Mouse (Mus musculus) midbrain, embryonic 12.5 days (tissue): ENCODE data around the gene Kcnab1. TPM values are rescaled to one million over a fixed set of nuclear protein-coding genes. Genes with fewer than 3 reads are reported as not detected.
A peak's percentile ranks its signal among the peaks of the same experiment; 100 is the strongest.

ENCODE experiments used
- ATAC-seq: fragments of 200-750 bp; cut with Nextera tagmentation; 2 replicates; pipeline ENCODE4 v1.8.0; 2017; ENCODE audit warnings: low read depth, moderate TSS enrichment, moderate library complexity; ENCODE audit not compliant: low FRiP score
- H3K27ac ChIP-seq: fragments of 300-500 bp; sonication (generic); replicated peaks from 2 replicates; pipeline ENCODE4 v1.5.1; 2016; ENCODE audit warnings: mild to moderate bottlenecking
- H3K27me3 ChIP-seq: fragments of 300-500 bp; sonication (generic); 2 replicates; pipeline ENCODE4 v1.6.1; 2016; ENCODE audit warnings: mild to moderate bottlenecking
- H3K36me3 ChIP-seq: fragments of 300-500 bp; sonication (generic); 2 replicates; pipeline ENCODE4 v1.6.1; 2016
- H3K4me1 ChIP-seq: fragments of 300-500 bp; sonication (generic); 2 replicates; pipeline ENCODE4 v1.6.1; 2016
- H3K4me2 ChIP-seq: fragments of 300-500 bp; sonication (generic); replicated peaks from 2 replicates; pipeline ENCODE4 v1.6.1; 2016; ENCODE audit warnings: mild to moderate bottlenecking, moderate library complexity
- H3K4me3 ChIP-seq: fragments of 300-500 bp; sonication (generic); 2 replicates; pipeline ENCODE4 v1.5.1; 2016; ENCODE audit warnings: mild to moderate bottlenecking
- H3K9ac ChIP-seq: fragments of 300-500 bp; sonication (generic); replicated peaks from 2 replicates; pipeline ENCODE4 v1.6.1; 2016; ENCODE audit warnings: mild to moderate bottlenecking, moderate library complexity
- H3K9me3 ChIP-seq: fragments of 300-500 bp; sonication (generic); 2 replicates; pipeline ENCODE4 v1.6.1; 2016; ENCODE audit warnings: mild to moderate bottlenecking
- WGBS: fragments of 180-500 bp; shearing (Covaris S2); methylation state at CpG from one replicate; pipeline ENCODE4 v1.1.7; 2016; 5-methylcytosine and 5-hydroxymethylcytosine counted together
- polyA plus RNA-seq: library from polyadenylated mRNA; unstranded; fragments of >200 nt; fragmentation: Nextera tagmentation; extraction: Ambion mirVana; gene quantifications from 2 replicates; pipeline ENCODE4 v1.2.1, GENCODE M21; 2016

The Kcnab1 gene
- 7.6 and 9.6 TPM in 2 replicates for polyA plus RNA-seq

DNA sequence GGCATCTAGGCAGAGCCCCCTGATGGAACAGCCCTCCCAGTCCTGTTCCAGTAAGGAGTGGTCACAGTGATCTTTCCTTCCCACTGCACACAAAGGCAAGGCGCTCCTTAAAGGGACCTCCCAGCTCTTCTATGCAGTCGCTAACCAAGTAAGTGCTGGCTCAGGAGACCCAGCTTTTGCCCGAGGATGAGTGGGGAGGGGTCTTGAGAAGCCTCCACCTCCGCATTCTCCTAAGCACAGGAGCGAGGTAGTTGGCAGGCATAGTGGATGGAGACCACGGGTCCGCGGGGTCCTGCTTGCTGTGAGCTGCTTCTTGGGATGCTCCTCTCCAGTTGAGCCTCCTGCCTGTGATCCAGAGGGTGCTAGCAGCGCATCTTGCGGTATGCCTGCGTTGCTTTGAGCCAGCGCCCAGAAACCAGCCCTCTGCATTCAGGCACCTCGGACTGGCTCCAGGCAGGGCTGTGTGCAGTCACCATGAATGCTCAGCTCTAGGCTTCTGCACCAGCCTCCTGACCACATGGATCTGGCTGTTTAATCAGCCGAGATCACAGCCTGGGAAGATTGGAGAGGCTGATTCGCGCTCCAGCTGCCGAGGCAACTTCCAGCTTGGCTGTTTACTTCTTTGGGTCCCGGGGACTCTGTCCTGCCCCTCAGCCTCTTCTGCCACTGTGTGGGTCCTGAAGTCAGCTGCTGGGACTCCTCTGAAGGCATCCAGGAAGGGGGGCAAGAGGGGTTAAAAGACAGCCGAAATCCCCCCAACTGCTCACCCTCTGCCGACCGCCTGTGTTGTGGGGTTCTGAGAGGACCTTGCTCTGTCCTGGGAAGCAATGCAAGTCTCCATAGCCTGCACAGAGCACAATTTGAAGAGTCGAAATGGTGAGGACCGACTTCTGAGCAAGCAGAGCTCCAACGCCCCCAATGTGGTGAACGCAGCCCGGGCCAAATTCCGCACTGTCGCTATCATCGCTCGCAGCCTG is at the start of gene Kcnab1:
Gene Kcnab1 (plus strand): TSS at position 440 of the 977 bp plus-strand sequence.
- no peaks in the 10 kb centered on the region for H3K36me3 ChIP-seq
- peak within 1 kb of the TSS; percentile 86 for H3K4me2 ChIP-seq
- peak within 1 kb of the TSS; percentile 50 for H3K4me3 ChIP-seq
- peak; percentile 85 for ATAC-seq
- H3K27ac ChIP-seq: no peak within 1 kb of the TSS
- peaks cover 30% of the 10 kb centered on the region for H3K27me3 ChIP-seq
- peaks cover 5% of the 10 kb centered on the region; the same call in 1 of the 2 replicates for H3K4me1 ChIP-seq
- no peaks in the 10 kb centered on the region for H3K9me3 ChIP-seq
- peak within 1 kb of the TSS; percentile 55 for H3K9ac ChIP-seq
- WGBS: under 1% methylated on average over 30 of the region's 30 CpGs

DNA sequence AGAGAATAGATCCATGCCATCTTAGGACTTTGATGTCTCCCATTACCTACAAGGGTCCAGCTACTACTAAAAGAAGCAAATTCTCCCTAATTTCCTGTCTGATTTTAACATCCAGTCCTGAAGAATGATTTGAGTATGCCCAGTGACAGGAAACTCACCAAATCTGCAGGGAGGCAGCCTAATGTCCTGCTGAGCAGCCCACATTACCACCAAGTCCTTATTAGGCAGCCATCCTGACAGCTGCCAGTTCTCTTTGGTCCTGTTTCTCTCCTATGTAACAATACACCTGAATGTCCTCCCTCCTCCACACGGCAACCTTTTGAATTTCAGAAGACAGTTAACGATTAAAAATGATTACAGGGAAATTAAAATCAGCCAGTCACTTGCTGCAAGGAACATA is 20.9 kb upstream of the Kcnab1 start:
- no peak for ATAC-seq
- Histone ChIP-seq H3K4me1 (no peaks in the 10 kb centered on the region), H3K27ac (no peak overlapping the region), H3K27me3 (no peaks in the 10 kb centered on the region), H3K9me3 (0 out of 2 replicates have a peak, but pooled peaks cover 2% of the 10 kb centered on the region), H3K4me2 (no peak overlapping the region), H3K9ac (no peak overlapping the region), H3K4me3 (no peak overlapping the region), H3K36me3 (no peaks in the 10 kb centered on the region)
- 93% methylated on average over 2 of the region's 2 CpGs for WGBS

DNA sequence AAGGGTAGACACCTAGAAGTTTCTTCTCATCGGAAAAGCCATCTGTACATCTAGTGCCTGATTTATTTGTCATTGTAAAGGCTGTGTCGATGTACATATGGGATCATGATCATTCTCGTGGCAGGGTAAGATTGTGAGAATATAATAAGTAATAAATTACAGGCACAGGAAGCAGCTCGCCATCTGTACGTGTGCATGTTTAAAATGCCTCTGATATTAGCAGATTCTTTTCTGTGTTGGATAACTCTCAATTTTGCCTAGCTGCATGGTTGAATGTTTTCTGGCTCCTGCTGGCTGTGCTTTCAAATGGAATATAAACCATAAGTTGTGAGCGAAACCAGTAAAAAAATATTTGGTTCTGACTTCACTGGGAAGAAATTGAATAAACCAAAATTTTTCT is 5.1 kb upstream of the Kcnab1 start:
- H3K4me2 ChIP-seq: no peak overlapping the region
- no peaks in the 10 kb centered on the region for H3K36me3 ChIP-seq
- no peak overlapping the region for H3K4me3 ChIP-seq
- ATAC-seq: no peak
- no peak overlapping the region for H3K9ac ChIP-seq
- no peaks in the 10 kb centered on the region for H3K9me3 ChIP-seq
- peaks cover 3% of the 10 kb centered on the region for H3K27me3 ChIP-seq
- H3K4me1 ChIP-seq: no peaks in the 10 kb centered on the region
- 80% methylated on average over 6 of the region's 6 CpGs for WGBS
- H3K27ac ChIP-seq: no peak overlapping the region

DNA sequence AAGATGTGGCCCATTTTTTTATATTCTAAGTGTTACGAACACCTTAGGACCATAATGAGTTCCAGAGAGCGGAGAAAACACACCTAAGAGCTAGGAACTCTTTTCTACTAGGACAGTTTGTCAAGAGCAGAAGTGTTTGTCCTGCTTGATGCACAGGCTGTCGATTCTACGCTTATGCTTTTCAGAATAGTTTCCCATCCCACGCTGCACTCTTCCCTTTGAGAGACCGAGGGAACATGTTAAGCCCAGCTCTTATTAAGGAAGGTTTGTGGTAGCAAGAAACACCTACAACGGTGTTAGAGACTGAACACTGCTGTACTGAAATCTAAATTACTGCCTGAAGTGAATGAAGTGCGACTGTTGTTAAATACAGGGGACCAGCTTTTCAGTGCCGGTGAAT is 1.0 kb downstream of the Kcnab1 start:
- peak overlapping the region; percentile 50 for H3K4me3 ChIP-seq
- WGBS: 59% methylated on average over 9 of the region's 9 CpGs
- H3K27ac ChIP-seq: no peak overlapping the region
- peaks cover 5% of the 10 kb centered on the region; the same call in 1 of the 2 replicates for H3K4me1 ChIP-seq
- no peaks in the 10 kb centered on the region for H3K36me3 ChIP-seq
- no peak for ATAC-seq
- H3K27me3 ChIP-seq: peaks cover 30% of the 10 kb centered on the region
- no peaks in the 10 kb centered on the region for H3K9me3 ChIP-seq
- peak overlapping the region; percentile 86 for H3K4me2 ChIP-seq
- H3K9ac ChIP-seq: no peak overlapping the region

DNA sequence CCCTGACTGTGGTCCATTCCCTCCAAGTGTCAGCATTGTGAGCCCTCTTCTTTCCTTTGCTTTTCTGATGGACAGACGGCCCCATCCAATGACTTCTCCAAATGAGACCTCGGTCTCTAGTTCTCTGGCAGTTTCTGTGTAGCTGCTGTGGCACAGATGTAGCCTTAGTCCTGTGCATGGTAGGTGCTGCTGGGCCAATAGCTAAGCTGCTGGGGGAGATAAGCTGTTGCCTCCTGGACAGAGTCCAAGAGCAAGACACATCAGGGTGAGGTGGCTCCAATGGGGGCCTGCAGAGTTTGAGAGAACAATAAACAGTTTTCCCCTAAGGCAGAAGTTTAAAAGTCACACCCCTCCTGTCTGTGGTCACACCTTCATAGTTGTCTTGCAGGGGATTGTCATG is 2.0 kb downstream of the Kcnab1 start:
- H3K27me3 ChIP-seq: peaks cover 30% of the 10 kb centered on the region
- no peak overlapping the region for H3K4me3 ChIP-seq
- H3K4me2 ChIP-seq: no peak overlapping the region
- peaks cover 5% of the 10 kb centered on the region; the same call in 1 of the 2 replicates for H3K4me1 ChIP-seq
- no peak overlapping the region for H3K9ac ChIP-seq
- H3K36me3 ChIP-seq: no peaks in the 10 kb centered on the region
- H3K9me3 ChIP-seq: no peaks in the 10 kb centered on the region
- no peak overlapping the region for H3K27ac ChIP-seq
- no peak for ATAC-seq
- WGBS: 86% methylated on average over 2 of the region's 2 CpGs

DNA sequence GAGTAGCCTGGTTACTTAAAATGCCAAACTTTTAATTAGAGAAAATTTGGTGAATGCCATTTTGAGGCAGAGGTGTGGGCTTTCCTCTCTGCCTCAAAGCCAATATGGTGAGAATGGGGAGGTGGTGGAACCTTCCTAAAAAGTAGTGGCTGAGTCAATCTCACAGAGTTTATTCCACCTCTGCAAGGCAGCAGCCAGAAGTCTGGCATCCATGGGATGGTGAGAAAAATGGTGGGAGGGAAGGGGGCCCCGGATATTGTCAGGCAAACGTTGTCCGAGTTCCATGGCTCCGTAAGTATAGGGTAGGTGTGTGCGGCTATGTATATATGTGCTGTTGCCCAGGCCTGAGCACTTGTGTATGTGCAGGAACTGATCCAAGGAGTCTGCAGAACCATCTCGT is 6.0 kb downstream of the Kcnab1 start:
- H3K4me1 ChIP-seq: peaks cover under 1% of the 10 kb centered on the region; the same call in 1 of the 2 replicates
- no peak overlapping the region for H3K4me2 ChIP-seq
- no peak overlapping the region for H3K27ac ChIP-seq
- H3K4me3 ChIP-seq: no peak overlapping the region
- peaks cover 16% of the 10 kb centered on the region for H3K27me3 ChIP-seq
- no peaks in the 10 kb centered on the region for H3K9me3 ChIP-seq
- no peaks in the 10 kb centered on the region for H3K36me3 ChIP-seq
- no peak overlapping the region for H3K9ac ChIP-seq
- no peak for ATAC-seq
- 95% methylated on average over 6 of the region's 6 CpGs for WGBS

DNA sequence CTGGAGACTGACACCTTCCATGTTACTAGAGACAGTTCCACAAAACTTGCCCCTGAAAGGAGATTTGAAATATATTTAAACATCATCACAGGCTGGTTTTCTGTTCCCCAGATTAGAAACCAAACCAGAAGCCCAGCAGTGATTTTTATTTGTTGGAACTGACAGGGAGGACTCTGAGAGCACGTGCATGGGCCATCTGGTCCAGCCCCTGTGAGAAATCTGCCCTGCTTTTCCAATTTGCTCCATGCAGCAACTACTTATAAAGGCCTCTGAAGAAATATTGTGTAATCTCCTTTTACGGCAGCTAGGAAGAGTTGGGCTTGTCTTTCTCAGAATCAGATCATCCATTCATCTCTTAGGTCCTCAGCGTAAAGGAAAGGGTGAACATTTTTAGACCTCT is 7.8 kb downstream of the Kcnab1 start:
- Histone ChIP-seq H3K27me3 (no peaks in the 10 kb centered on the region), H3K4me3 (no peak overlapping the region), H3K36me3 (no peaks in the 10 kb centered on the region), H3K9ac (no peak overlapping the region), H3K4me2 (no peak overlapping the region), H3K9me3 (no peaks in the 10 kb centered on the region), H3K27ac (no peak overlapping the region), H3K4me1 (no peaks in the 10 kb centered on the region)
- 76% methylated on average over 3 of the region's 3 CpGs for WGBS
- no peak for ATAC-seq

DNA sequence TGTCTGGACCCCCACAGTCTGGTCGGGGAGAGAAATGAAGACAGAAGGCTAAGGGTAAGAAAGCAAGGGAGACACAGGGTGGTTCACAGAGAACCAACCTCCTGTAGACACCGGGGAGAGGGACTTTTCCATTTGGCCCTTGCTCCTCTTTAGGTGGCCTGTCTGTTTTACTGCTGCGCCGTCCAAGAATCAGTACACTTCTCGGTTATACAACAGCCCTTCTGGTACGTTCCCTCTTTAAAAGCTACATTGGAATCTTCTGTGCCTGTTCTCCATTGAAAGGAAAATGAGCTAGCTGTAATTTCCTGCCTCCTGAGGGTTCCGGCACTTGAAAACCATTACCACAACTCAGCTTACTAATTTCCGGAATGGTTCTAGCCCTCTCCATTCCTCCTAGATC is 8.2 kb downstream of the Kcnab1 start:
- no peaks in the 10 kb centered on the region for H3K36me3 ChIP-seq
- no peak overlapping the region for H3K4me3 ChIP-seq

DNA sequence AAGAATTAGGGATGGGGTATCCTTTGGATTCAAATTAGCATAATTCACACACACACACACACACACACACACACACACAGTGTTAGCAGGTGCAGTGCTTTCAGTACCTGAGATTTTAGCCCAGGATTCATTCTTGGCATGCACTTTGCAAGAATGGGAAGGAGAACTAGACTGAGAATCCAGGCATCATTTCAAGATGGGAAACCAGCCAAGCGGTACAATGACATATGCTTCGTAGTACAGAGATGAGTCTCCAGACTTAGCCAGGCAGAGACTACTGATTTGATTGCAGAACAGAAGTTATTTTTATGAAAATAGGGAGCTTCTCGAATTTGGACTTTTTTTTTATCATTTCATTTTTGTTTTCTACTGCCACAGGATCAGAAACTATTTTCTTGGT is 15.8 kb downstream of the Kcnab1 start:
- 81% methylated on average over 3 of the region's 3 CpGs for WGBS
- H3K4me3 ChIP-seq: no peak overlapping the region

More for the DNA sequence above, 8.2 kb downstream of the Kcnab1 start:
- 87% methylated on average over 8 of the region's 8 CpGs for WGBS
- ATAC-seq: no peak
- no peak overlapping the region for H3K27ac ChIP-seq
- no peaks in the 10 kb centered on the region for H3K4me1 ChIP-seq
- H3K27me3 ChIP-seq: no peaks in the 10 kb centered on the region
- no peaks in the 10 kb centered on the region for H3K9me3 ChIP-seq
- no peak overlapping the region for H3K4me2 ChIP-seq
- no peak overlapping the region for H3K9ac ChIP-seq

DNA sequence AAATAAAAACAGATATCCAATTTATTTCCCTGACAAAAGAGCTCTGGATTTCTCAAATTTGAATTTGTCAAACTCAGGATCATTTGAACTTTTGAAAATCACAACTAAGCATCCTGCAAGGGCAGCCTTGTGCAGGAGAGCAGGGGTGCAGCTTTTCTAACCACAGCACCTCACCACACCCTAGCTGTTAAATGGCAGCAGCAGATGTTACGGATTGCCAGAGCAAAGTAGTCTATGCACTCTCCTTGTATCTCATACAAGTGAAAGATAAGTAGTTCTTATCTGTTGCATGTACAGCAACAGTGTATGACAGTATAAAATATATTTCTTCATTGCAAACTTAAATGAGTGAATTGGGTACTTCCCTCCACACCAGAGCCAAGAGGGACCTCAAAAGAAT is 20.4 kb downstream of the Kcnab1 start:
- Histone ChIP-seq H3K27me3 (no peaks in the 10 kb centered on the region), H3K27ac (no peak overlapping the region), H3K9ac (no peak overlapping the region), H3K36me3 (no peaks in the 10 kb centered on the region), H3K9me3 (no peaks in the 10 kb centered on the region), H3K4me1 (no peaks in the 10 kb centered on the region), H3K4me3 (no peak overlapping the region), H3K4me2 (no peak overlapping the region)
- WGBS: 93% methylated on average over 1 of the region's 1 CpGs
- ATAC-seq: no peak

More for the DNA sequence above, 15.8 kb downstream of the Kcnab1 start:
- no peaks in the 10 kb centered on the region for H3K4me1 ChIP-seq
- no peak for ATAC-seq
- no peak overlapping the region for H3K9ac ChIP-seq
- no peak overlapping the region for H3K27ac ChIP-seq
- H3K36me3 ChIP-seq: no peaks in the 10 kb centered on the region
- H3K4me2 ChIP-seq: no peak overlapping the region
- no peaks in the 10 kb centered on the region for H3K9me3 ChIP-seq
- H3K27me3 ChIP-seq: no peaks in the 10 kb centered on the region

DNA sequence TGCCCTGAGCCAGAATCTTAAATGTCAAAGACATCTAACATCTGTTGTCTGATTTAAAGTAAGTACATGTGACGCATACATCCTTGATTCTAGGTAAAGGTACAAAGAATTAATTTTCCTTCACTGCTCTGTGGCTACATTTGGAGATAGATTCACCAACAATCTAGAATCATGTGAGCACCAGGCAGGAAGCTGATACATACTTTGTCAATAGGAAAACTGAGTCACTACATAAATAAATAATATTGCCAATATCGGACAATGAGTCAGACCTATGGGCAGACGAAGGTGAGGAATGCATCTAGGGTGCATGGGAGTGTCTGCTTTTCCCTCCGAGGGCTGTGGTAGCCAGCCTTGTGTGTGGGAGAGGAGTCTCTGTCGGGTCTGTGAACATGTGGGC is 25.7 kb downstream of the Kcnab1 start:
- no peak for ATAC-seq
- Histone ChIP-seq H3K36me3 (no peaks in the 10 kb centered on the region), H3K9me3 (no peaks in the 10 kb centered on the region), H3K27me3 (no peaks in the 10 kb centered on the region), H3K4me2 (no peak overlapping the region), H3K4me1 (no peaks in the 10 kb centered on the region), H3K9ac (no peak overlapping the region), H3K4me3 (no peak overlapping the region), H3K27ac (no peak overlapping the region)
- WGBS: 78% methylated on average over 5 of the region's 5 CpGs

DNA sequence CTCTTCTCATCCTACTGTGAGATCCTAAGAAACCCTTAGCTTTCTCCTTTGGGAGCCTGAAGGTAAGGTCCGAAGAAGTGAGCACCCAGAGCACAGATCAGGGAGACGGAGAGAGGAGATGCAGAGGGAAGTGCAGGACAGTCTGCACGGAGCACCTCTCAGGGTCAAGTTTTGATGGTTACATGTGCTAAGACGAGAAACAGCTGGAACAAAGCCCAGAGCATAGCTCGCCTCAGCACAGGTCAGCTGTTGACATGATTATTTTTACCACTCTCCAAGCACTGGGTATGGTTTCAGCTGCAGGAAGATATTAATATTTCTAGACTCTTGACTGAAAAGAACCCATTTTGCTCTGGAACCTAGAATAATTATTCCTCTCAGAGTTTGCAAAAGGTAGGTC is 27.7 kb downstream of the Kcnab1 start:
- ATAC-seq: no peak
- Histone ChIP-seq H3K4me2 (no peak overlapping the region), H3K9me3 (no peaks in the 10 kb centered on the region), H3K4me1 (no peaks in the 10 kb centered on the region), H3K36me3 (no peaks in the 10 kb centered on the region), H3K27me3 (no peaks in the 10 kb centered on the region), H3K4me3 (no peak overlapping the region), H3K27ac (no peak overlapping the region), H3K9ac (no peak overlapping the region)
- WGBS: 82% methylated on average over 5 of the region's 5 CpGs
